7 mouse cellular contexts compared by ENCODE assay signal in genomic region chr7:29907206-29907605, GRCm38 (mm10). TPM values are rescaled to one million over a fixed set of nuclear protein-coding genes. Genes with fewer than 3 reads are reported as not detected.
DNase-seq lines count a peak whose midpoint lies in the region; ATAC-seq and TF ChIP-seq lines count a peak whose summit lies in the region.

No protein-coding gene starts in this region.

- DNase-seq in intestine, embryonic 14.5 days (ENCODE audit: low spot score): no peak
- no peak for DNase-seq in embryonic facial prominence, embryonic 10.5 days (ENCODE audit: low spot score)
- DNase-seq in heart, postnatal 0 days (ENCODE audit: low spot score): no peak
- no peak for DNase-seq in layer of hippocampus, postnatal 25 days (ENCODE audit: extremely low spot score in 1 of 2, low spot score in 1 of 2)
- DNase-seq in kidney, adult 9 months: no peak

- H3K4me3 ChIP-seq in intestine, embryonic 14.5 days (ENCODE audit: low read depth, low read length): no peak overlapping the region
- no peak overlapping the region for H3K4me3 ChIP-seq in intestine, embryonic 16.5 days (ENCODE audit: low read length)
- peak overlapping the region; percentile 68; the same call in 1 of the 2 replicates for H3K4me3 ChIP-seq in embryonic facial prominence, embryonic 10.5 days
- H3K4me3 ChIP-seq in heart, postnatal 0 days (ENCODE audit: low read depth, low read length): no peak overlapping the region
- peak overlapping the region; percentile 70 for H3K4me3 ChIP-seq in midbrain, embryonic 16.5 days (ENCODE audit: low read depth, low read length)

- no peaks in the 10 kb centered on the region for H3K27me3 ChIP-seq in intestine, embryonic 14.5 days (replicated peaks; ENCODE audit: control insufficient read depth, insufficient read depth, low read length)
- H3K27me3 ChIP-seq in intestine, embryonic 16.5 days (replicated peaks; ENCODE audit: control insufficient read depth, insufficient read depth, low read length): no peaks in the 10 kb centered on the region
- H3K27me3 ChIP-seq in embryonic facial prominence, embryonic 10.5 days (replicated peaks; ENCODE audit: low read depth, poor library complexity, severe bottlenecking): no peaks in the 10 kb centered on the region
- H3K27me3 ChIP-seq in heart, postnatal 0 days (ENCODE audit: control insufficient read depth, insufficient read depth, low read length): no peaks in the 10 kb centered on the region
- no peaks in the 10 kb centered on the region for H3K27me3 ChIP-seq in midbrain, embryonic 16.5 days (ENCODE audit: control insufficient read depth, insufficient read depth, low read depth, low read length)

- peak overlapping the region; percentile 66; the same call in 1 of the 2 replicates for H3K4me2 ChIP-seq in intestine, embryonic 14.5 days (ENCODE audit: low read length)
- no peak overlapping the region for H3K4me2 ChIP-seq in intestine, embryonic 16.5 days (ENCODE audit: low read depth, low read length)
- H3K4me2 ChIP-seq in heart, postnatal 0 days (ENCODE audit: low read depth, low read length): no peak overlapping the region
- H3K4me2 ChIP-seq in midbrain, embryonic 16.5 days (ENCODE audit: low read length): peak overlapping the region; percentile 60

- no peak for ATAC-seq in intestine, embryonic 14.5 days (replicated peaks; ENCODE audit: low FRiP score, low TSS enrichment, low read depth)
- no peak for ATAC-seq in intestine, embryonic 16.5 days
- no peak for ATAC-seq in heart, postnatal 0 days (ENCODE audit: insufficient read depth, low read depth)
- no peak for ATAC-seq in midbrain, embryonic 16.5 days

- no peak overlapping the region for H3K9ac ChIP-seq in intestine, embryonic 14.5 days (ENCODE audit: low read length)
- H3K9ac ChIP-seq in intestine, embryonic 16.5 days (ENCODE audit: low read depth, low read length): no peak overlapping the region
- H3K9ac ChIP-seq in heart, postnatal 0 days (replicated peaks; ENCODE audit: low read depth, low read length): no peak overlapping the region
- H3K9ac ChIP-seq in midbrain, embryonic 16.5 days (ENCODE audit: low read depth, low read length): no peak overlapping the region

- 88% methylated on average over 5 of the region's 5 CpGs for WGBS in intestine, embryonic 14.5 days
- 87% methylated on average over 5 of the region's 5 CpGs for WGBS in intestine, embryonic 16.5 days
- WGBS in embryonic facial prominence, embryonic 10.5 days: 88% methylated on average over 5 of the region's 5 CpGs
- 87% methylated on average over 5 of the region's 5 CpGs for WGBS in heart, postnatal 0 days
- WGBS in midbrain, embryonic 16.5 days: 91% methylated on average over 5 of the region's 5 CpGs

- H3K9me3 ChIP-seq in intestine, embryonic 14.5 days (ENCODE audit: control insufficient read depth, low read length): no peaks in the 10 kb centered on the region
- H3K9me3 ChIP-seq in intestine, embryonic 16.5 days (ENCODE audit: control insufficient read depth, low read length): no peaks in the 10 kb centered on the region
- no peaks in the 10 kb centered on the region for H3K9me3 ChIP-seq in embryonic facial prominence, embryonic 10.5 days
- H3K9me3 ChIP-seq in heart, postnatal 0 days (replicated peaks; ENCODE audit: control insufficient read depth, low read length): no peaks in the 10 kb centered on the region
- no peaks in the 10 kb centered on the region for H3K9me3 ChIP-seq in midbrain, embryonic 16.5 days (replicated peaks; ENCODE audit: control insufficient read depth, low read length, poor library complexity, severe bottlenecking)

- TF ChIP-seq CTCF in heart, postnatal 0 days (IDR thresholded peaks at IDR 0.05; ENCODE audit: low read depth): no peak

- H3K36me3 ChIP-seq in intestine, embryonic 14.5 days (ENCODE audit: control insufficient read depth, insufficient read depth, low read length): peaks cover 22% of the 10 kb centered on the region
- peaks cover 10% of the 10 kb centered on the region for H3K36me3 ChIP-seq in intestine, embryonic 16.5 days (ENCODE audit: control insufficient read depth, insufficient read depth, low read length)
- peaks cover 37% of the 10 kb centered on the region for H3K36me3 ChIP-seq in embryonic facial prominence, embryonic 10.5 days (replicated peaks)
- H3K36me3 ChIP-seq in heart, postnatal 0 days (replicated peaks; ENCODE audit: control insufficient read depth, insufficient read depth, low read length): peaks cover 24% of the 10 kb centered on the region
- H3K36me3 ChIP-seq in midbrain, embryonic 16.5 days (ENCODE audit: control insufficient read depth, insufficient read depth, low read length): peaks cover 13% of the 10 kb centered on the region

- peaks cover 11% of the 10 kb centered on the region for H3K4me1 ChIP-seq in intestine, embryonic 14.5 days (replicated peaks; ENCODE audit: control insufficient read depth, insufficient read depth, low read length)
- peaks cover 8% of the 10 kb centered on the region; the same call in 1 of the 2 replicates for H3K4me1 ChIP-seq in intestine, embryonic 16.5 days (ENCODE audit: control insufficient read depth, insufficient read depth, low read length)
- H3K4me1 ChIP-seq in embryonic facial prominence, embryonic 10.5 days: peaks cover 21% of the 10 kb centered on the region
- H3K4me1 ChIP-seq in heart, postnatal 0 days (ENCODE audit: control insufficient read depth, insufficient read depth): peaks cover 10% of the 10 kb centered on the region
- H3K4me1 ChIP-seq in midbrain, embryonic 16.5 days (ENCODE audit: control insufficient read depth, insufficient read depth, low read length): peaks cover 30% of the 10 kb centered on the region

- peak overlapping the region; percentile 94 for H3K27ac ChIP-seq in intestine, embryonic 14.5 days (ENCODE audit: low read depth)
- H3K27ac ChIP-seq in intestine, embryonic 16.5 days (ENCODE audit: low read length): no peak overlapping the region
- peak overlapping the region; percentile 92 for H3K27ac ChIP-seq in embryonic facial prominence, embryonic 10.5 days (replicated peaks)
- H3K27ac ChIP-seq in heart, postnatal 0 days (ENCODE audit: low read depth): peak overlapping the region; percentile 98; the same call in 1 of the 2 replicates
- peak overlapping the region; percentile 85 for H3K27ac ChIP-seq in midbrain, embryonic 16.5 days (ENCODE audit: low read length)

- TF ChIP-seq EP300 in heart, postnatal 0 days (IDR thresholded peaks at IDR 0.05; ENCODE audit: low read depth): no peak

RNA-seq across cellular contexts. Expression of gene Zfp383, which starts 0.8 kb away (rescaled TPM):
- 5.4 and 5.6 TPM in 2 replicates for polyA plus RNA-seq in intestine, embryonic 14.5 days (2014; fragmentation: Nextera tagmentation; extraction: Ambion mirVana)
- polyA plus RNA-seq in intestine, embryonic 16.5 days (2015; fragmentation: Nextera tagmentation; extraction: Ambion mirVana): 2.7 TPM in 2 replicates
- 4.6 and 6.3 TPM in 2 replicates for polyA plus RNA-seq in embryonic facial prominence, embryonic 10.5 days (2016; fragmentation: Nextera tagmentation; extraction: Ambion mirVana)
- 2.5 and 5.3 TPM in 2 replicates for total RNA-seq in heart, postnatal 0 days (2014; rRNA removed; ENCODE audit: low replicate concordance)
- polyA plus RNA-seq in heart, postnatal 0 days (2015; fragmentation: Nextera tagmentation; extraction: Ambion mirVana): 2.5 and 3.0 TPM in 2 replicates
- 7.4 and 7.7 TPM in 2 replicates for polyA plus RNA-seq in midbrain, embryonic 16.5 days (2015; fragmentation: Nextera tagmentation; extraction: Ambion mirVana)
- 1 to 10 TPM; 8.4 to 8.7 TPM for total RNA-seq in layer of hippocampus, postnatal 25 days (2021)

RNA-seq across cellular contexts. Expression of gene Zfp27, which starts 0.8 kb away (rescaled TPM):
- polyA plus RNA-seq in intestine, embryonic 14.5 days (2014; fragmentation: Nextera tagmentation; extraction: Ambion mirVana): 9.8 and 11.8 TPM in 2 replicates
- polyA plus RNA-seq in intestine, embryonic 16.5 days (2015; fragmentation: Nextera tagmentation; extraction: Ambion mirVana): 6.6 and 7.1 TPM in 2 replicates
- 9.5 and 10.0 TPM in 2 replicates for polyA plus RNA-seq in embryonic facial prominence, embryonic 10.5 days (2016; fragmentation: Nextera tagmentation; extraction: Ambion mirVana)
- 7.5 and 12.8 TPM in 2 replicates for total RNA-seq in heart, postnatal 0 days (2014; rRNA removed; ENCODE audit: low replicate concordance)
- polyA plus RNA-seq in heart, postnatal 0 days (2015; fragmentation: Nextera tagmentation; extraction: Ambion mirVana): 6.5 and 7.7 TPM in 2 replicates
- 14.0 and 14.7 TPM in 2 replicates for polyA plus RNA-seq in midbrain, embryonic 16.5 days (2015; fragmentation: Nextera tagmentation; extraction: Ambion mirVana)
- 10 to 100 TPM; 19.5 to 20.1 TPM for total RNA-seq in layer of hippocampus, postnatal 25 days (2021)

RNA-seq across cellular contexts. Expression of gene Zfp74, which starts 46.7 kb away (rescaled TPM):
- polyA plus RNA-seq in intestine, embryonic 14.5 days (2014; fragmentation: Nextera tagmentation; extraction: Ambion mirVana): 12.8 and 14.7 TPM in 2 replicates
- 5.4 and 6.4 TPM in 2 replicates for polyA plus RNA-seq in intestine, embryonic 16.5 days (2015; fragmentation: Nextera tagmentation; extraction: Ambion mirVana)
- 13.9 and 14.7 TPM in 2 replicates for polyA plus RNA-seq in embryonic facial prominence, embryonic 10.5 days (2016; fragmentation: Nextera tagmentation; extraction: Ambion mirVana)
- total RNA-seq in heart, postnatal 0 days (2014; rRNA removed; ENCODE audit: low replicate concordance): 2.0 and 3.2 TPM in 2 replicates
- 5.4 and 5.5 TPM in 2 replicates for polyA plus RNA-seq in heart, postnatal 0 days (2015; fragmentation: Nextera tagmentation; extraction: Ambion mirVana)
- polyA plus RNA-seq in midbrain, embryonic 16.5 days (2015; fragmentation: Nextera tagmentation; extraction: Ambion mirVana): 24.4 and 26.7 TPM in 2 replicates
- total RNA-seq in layer of hippocampus, postnatal 25 days (2021): 10 to 100 TPM; 15.1 to 16.7 TPM

RNA-seq across cellular contexts. Expression of gene Zfp420, which starts 47.4 kb away (rescaled TPM):
- 6.8 and 8.4 TPM in 2 replicates for polyA plus RNA-seq in intestine, embryonic 14.5 days (2014; fragmentation: Nextera tagmentation; extraction: Ambion mirVana)
- polyA plus RNA-seq in intestine, embryonic 16.5 days (2015; fragmentation: Nextera tagmentation; extraction: Ambion mirVana): 4.2 and 4.3 TPM in 2 replicates
- polyA plus RNA-seq in embryonic facial prominence, embryonic 10.5 days (2016; fragmentation: Nextera tagmentation; extraction: Ambion mirVana): 8.1 and 8.6 TPM in 2 replicates
- 0.70 and 0.80 TPM in 2 replicates for total RNA-seq in heart, postnatal 0 days (2014; rRNA removed; ENCODE audit: low replicate concordance)
- 2.2 and 2.5 TPM in 2 replicates for polyA plus RNA-seq in heart, postnatal 0 days (2015; fragmentation: Nextera tagmentation; extraction: Ambion mirVana)
- 23.7 and 26.7 TPM in 2 replicates for polyA plus RNA-seq in midbrain, embryonic 16.5 days (2015; fragmentation: Nextera tagmentation; extraction: Ambion mirVana)
- 10 to 100 TPM; 14.0 to 14.2 TPM for total RNA-seq in layer of hippocampus, postnatal 25 days (2021)

RNA-seq across cellular contexts. Expression of gene Zfp940, which starts 53.7 kb away (rescaled TPM):
- 5.4 and 7.9 TPM in 2 replicates for polyA plus RNA-seq in intestine, embryonic 14.5 days (2014; fragmentation: Nextera tagmentation; extraction: Ambion mirVana)
- 2.7 and 3.2 TPM in 2 replicates for polyA plus RNA-seq in intestine, embryonic 16.5 days (2015; fragmentation: Nextera tagmentation; extraction: Ambion mirVana)
- polyA plus RNA-seq in embryonic facial prominence, embryonic 10.5 days (2016; fragmentation: Nextera tagmentation; extraction: Ambion mirVana): 10.1 and 10.7 TPM in 2 replicates
- 2.7 TPM in 1 of 2 replicates, not detected in the other for total RNA-seq in heart, postnatal 0 days (2014; rRNA removed; ENCODE audit: low replicate concordance)
- polyA plus RNA-seq in heart, postnatal 0 days (2015; fragmentation: Nextera tagmentation; extraction: Ambion mirVana): 0.55 and 0.56 TPM in 2 replicates
- 17.4 and 17.9 TPM in 2 replicates for polyA plus RNA-seq in midbrain, embryonic 16.5 days (2015; fragmentation: Nextera tagmentation; extraction: Ambion mirVana)
- total RNA-seq in layer of hippocampus, postnatal 25 days (2021): 10 to 100 TPM; 14.3 to 17.0 TPM

Comparison
In these comparisons a context has a peak if more than half of its experiments do, and no peak if none do; other contexts are left out.
1. H3K4me2 ChIP-seq: peak in intestine, embryonic 14.5 days (single experiment) and midbrain, embryonic 16.5 days (single experiment); none in intestine, embryonic 16.5 days (single experiment) and heart, postnatal 0 days (single experiment).
2. H3K4me3 ChIP-seq: peak in embryonic facial prominence, embryonic 10.5 days (single experiment) and midbrain, embryonic 16.5 days (single experiment); none in intestine, embryonic 14.5 days (single experiment), intestine, embryonic 16.5 days (single experiment) and heart, postnatal 0 days (single experiment).